Mouse (Mus musculus) E14TG2a.4 (cell line): ENCODE measurements at regions not wholly inside any gene's neighbourhood (a gene's known extent, or its start where the extent isn't known, plus 50 kb on each side); places are given as distances from the start of the nearest gene placed in this dataset.

Experiments
- CTCF ChIP-seq: conservative IDR thresholded peaks from 2 replicates; pipeline ENCODE4 v1.5.1; 2014; ENCODE audit warnings: low read length
- POU5F1 ChIP-seq: IDR thresholded peaks from 2 replicates; pipeline ENCODE4 v1.6.1; 2014; ENCODE audit warnings: low read length, borderline replicate concordance

GRCm38 (mm10) chr13:7357071-7357470, 708.5 kb upstream of the Pfkp start:
- no peak for TF ChIP-seq CTCF
- TF ChIP-seq POU5F1: no peak
